Mouse (Mus musculus) forebrain, postnatal 0 days (tissue): ENCODE measurements at regions not wholly inside any gene's neighbourhood (a gene's known extent, or its start where the extent isn't known, plus 50 kb on each side); places are given as distances from the start of the nearest gene placed in this dataset.

ENCODE experiments used
- ATAC-seq: fragments of 200-750 bp; cut with Nextera tagmentation; 2 replicates; pipeline ENCODE4 v1.8.0; 2017; ENCODE audit warnings: mild to moderate bottlenecking, moderate library complexity
- DNase-seq: peaks from one replicate; pipeline ENCODE4 v3.0.0-alpha.2; 2015
- H3K27ac ChIP-seq: fragments of 300-500 bp; sonication (generic); 2 replicates; pipeline ENCODE4 v1.5.1; 2014; ENCODE audit warnings: low read depth, mild to moderate bottlenecking, antibody characterized with exemption, low read length, moderate library complexity, mixed read lengths
- H3K27me3 ChIP-seq: fragments of 300-500 bp; sonication (generic); 2 replicates; pipeline ENCODE4 v1.6.1; 2014; ENCODE audit warnings: mild to moderate bottlenecking, low read length, mixed read lengths; ENCODE audit not compliant: insufficient read depth
- H3K36me3 ChIP-seq: fragments of 300-500 bp; sonication (generic); 2 replicates; pipeline ENCODE4 v1.6.1; 2014; ENCODE audit warnings: mild to moderate bottlenecking, moderate library complexity; ENCODE audit not compliant: insufficient read depth
- H3K4me1 ChIP-seq: fragments of 300-500 bp; sonication (generic); 2 replicates; pipeline ENCODE4 v1.6.1; 2014; ENCODE audit warnings: antibody characterized with exemption; ENCODE audit not compliant: insufficient read depth
- H3K4me2 ChIP-seq: fragments of 300-500 bp; sonication (generic); 2 replicates; pipeline ENCODE4 v1.6.1; 2014; ENCODE audit warnings: low read depth, mild to moderate bottlenecking, moderate library complexity
- H3K4me3 ChIP-seq: fragments of 300-500 bp; sonication (generic); 2 replicates; pipeline ENCODE4 v1.5.1; 2014; ENCODE audit warnings: low read depth, low read length, mixed read lengths
- H3K9ac ChIP-seq: fragments of 300-500 bp; sonication (generic); 2 replicates; pipeline ENCODE4 v1.6.1; 2014; ENCODE audit warnings: mild to moderate bottlenecking
- H3K9me3 ChIP-seq: fragments of 300-500 bp; sonication (generic); 2 replicates; pipeline ENCODE4 v1.6.1; 2016; ENCODE audit warnings: low read length
- CTCF ChIP-seq: sonication (generic); IDR thresholded peaks from 2 replicates; pipeline ENCODE4 v1.5.1; 2016; ENCODE audit warnings: antibody characterized with exemption, control low read depth, low read depth
- WGBS: fragments of 180-500 bp; shearing (Covaris S2); extraction: QIAGEN DNeasy Blood & Tissue Kit; methylation state at CpG from one replicate; pipeline ENCODE4 v1.1.7; 2014; 5-methylcytosine and 5-hydroxymethylcytosine counted together

- no peak overlapping the region for H3K4me3 ChIP-seq
- DNase-seq: no peak
- TF ChIP-seq CTCF: no peak
- no peaks in the 10 kb centered on the region for H3K9me3 ChIP-seq
- no peak for ATAC-seq
- peaks cover 15% of the 10 kb centered on the region for H3K4me1 ChIP-seq
- H3K27ac ChIP-seq: no peak overlapping the region
- no peaks in the 10 kb centered on the region for H3K36me3 ChIP-seq
- H3K27me3 ChIP-seq: no peaks in the 10 kb centered on the region
- 98% methylated on average over 6 of the region's 6 CpGs for WGBS
- H3K9ac ChIP-seq: no peak overlapping the region
- no peak overlapping the region for H3K4me2 ChIP-seq
These were observed 136.7 kb upstream of the Tbl1xr1 start for GRCm38 (mm10) chr3:21939738-21940137.

GRCm38 (mm10) chr3:21941596-21941995, 134.9 kb upstream of the Tbl1xr1 start:
- peaks cover under 1% of the 10 kb centered on the region; the same call in 1 of the 2 replicates for H3K4me1 ChIP-seq
- DNase-seq: no peak
- 86% methylated on average over 2 of the region's 2 CpGs for WGBS
- no peaks in the 10 kb centered on the region for H3K9me3 ChIP-seq
- no peak for TF ChIP-seq CTCF
- ATAC-seq: no peak
- no peak overlapping the region for H3K4me2 ChIP-seq
- no peaks in the 10 kb centered on the region for H3K36me3 ChIP-seq
- no peaks in the 10 kb centered on the region for H3K27me3 ChIP-seq
- H3K9ac ChIP-seq: no peak overlapping the region
- no peak overlapping the region for H3K4me3 ChIP-seq
- no peak overlapping the region for H3K27ac ChIP-seq

GRCm38 (mm10) chr3:21942912-21943311, 133.5 kb upstream of the Tbl1xr1 start:
- Histone ChIP-seq H3K4me2 (no peak overlapping the region), H3K36me3 (no peaks in the 10 kb centered on the region), H3K9ac (no peak overlapping the region), H3K4me3 (no peak overlapping the region), H3K4me1 (no peaks in the 10 kb centered on the region), H3K9me3 (no peaks in the 10 kb centered on the region), H3K27me3 (no peaks in the 10 kb centered on the region), H3K27ac (no peak overlapping the region)
- no peak for DNase-seq
- WGBS: 93% methylated on average over 1 of the region's 1 CpGs
- no peak for TF ChIP-seq CTCF
- no peak for ATAC-seq

- Histone ChIP-seq H3K9ac (no peak overlapping the region), H3K4me2 (no peak overlapping the region), H3K27ac (no peak overlapping the region), H3K9me3 (no peaks in the 10 kb centered on the region), H3K4me3 (no peak overlapping the region), H3K4me1 (no peaks in the 10 kb centered on the region), H3K36me3 (no peaks in the 10 kb centered on the region), H3K27me3 (no peaks in the 10 kb centered on the region)
- no peak for ATAC-seq
- DNase-seq: no peak
- no peak for TF ChIP-seq CTCF
- 86% methylated on average over 4 of the region's 4 CpGs for WGBS
These were observed 130.7 kb upstream of the Tbl1xr1 start for GRCm38 (mm10) chr3:21945775-21946174.

- no peak for ATAC-seq
- no peak for TF ChIP-seq CTCF
- H3K9me3 ChIP-seq: no peaks in the 10 kb centered on the region
- 26% methylated on average over 3 of the region's 3 CpGs for WGBS
- no peak overlapping the region for H3K27ac ChIP-seq
- no peak overlapping the region for H3K9ac ChIP-seq
- no peak overlapping the region for H3K4me2 ChIP-seq
- no peak overlapping the region for H3K4me3 ChIP-seq
- H3K27me3 ChIP-seq: no peaks in the 10 kb centered on the region
- DNase-seq: no peak
- no peaks in the 10 kb centered on the region for H3K36me3 ChIP-seq
- H3K4me1 ChIP-seq: no peaks in the 10 kb centered on the region
These were observed 129.0 kb upstream of the Tbl1xr1 start for GRCm38 (mm10) chr3:21947320-21948073.

GRCm38 (mm10) chr3:21948074-21948659, 128.3 kb upstream of the Tbl1xr1 start:
- DNase-seq (no peak), ATAC-seq (no peak)
- no peak overlapping the region for H3K27ac ChIP-seq
- no peaks in the 10 kb centered on the region for H3K36me3 ChIP-seq
- H3K9me3 ChIP-seq: no peaks in the 10 kb centered on the region
- no peaks in the 10 kb centered on the region for H3K4me1 ChIP-seq
- no peak overlapping the region for H3K9ac ChIP-seq
- no peak overlapping the region for H3K4me3 ChIP-seq
- no peak for TF ChIP-seq CTCF
- H3K27me3 ChIP-seq: no peaks in the 10 kb centered on the region
- H3K4me2 ChIP-seq: no peak overlapping the region
- 69% methylated on average over 4 of the region's 4 CpGs for WGBS

- H3K4me2 ChIP-seq: no peak overlapping the region
- no peaks in the 10 kb centered on the region for H3K27me3 ChIP-seq
- no peaks in the 10 kb centered on the region for H3K9me3 ChIP-seq
- H3K4me1 ChIP-seq: no peaks in the 10 kb centered on the region
- H3K4me3 ChIP-seq: no peak overlapping the region
- TF ChIP-seq CTCF: no peak
- no peak for ATAC-seq
- WGBS: 87% methylated on average over 2 of the region's 2 CpGs
- DNase-seq: no peak
- H3K27ac ChIP-seq: no peak overlapping the region
- H3K9ac ChIP-seq: no peak overlapping the region
- H3K36me3 ChIP-seq: no peaks in the 10 kb centered on the region
These were observed 127.0 kb upstream of the Tbl1xr1 start for GRCm38 (mm10) chr3:21949459-21949858.
